22 mouse cellular contexts compared by ENCODE assay signal in the genomic region with DNA sequence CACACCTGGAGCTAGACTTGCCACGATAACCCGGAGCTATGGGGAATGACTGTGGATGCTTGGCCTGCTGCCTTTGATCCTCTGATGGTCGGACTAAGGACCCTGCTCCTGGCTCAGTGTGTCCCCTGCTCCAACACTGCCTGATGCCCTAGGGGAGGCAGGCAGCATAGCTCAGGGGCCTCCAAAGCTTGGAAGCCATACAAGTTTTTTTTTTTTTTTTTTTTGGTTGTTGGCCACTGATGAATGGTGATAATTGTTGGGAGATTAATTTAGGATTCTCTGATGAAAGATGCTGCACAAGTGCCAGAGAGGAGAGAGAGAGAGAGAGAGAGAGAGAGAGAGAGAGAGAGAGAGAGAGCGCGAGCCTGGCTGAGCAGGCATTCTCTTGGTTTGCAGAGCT.
DNase-seq lines count a peak whose midpoint lies in the region; ATAC-seq and TF ChIP-seq lines count a peak whose summit lies in the region.
"Had no signal": no experiment of that assay in that cellular context is flagged by ENCODE, and none has a peak within 500 bp of the region (broad histone marks: within the 10 kb centered on the region; RNA-seq: fewer than 3 reads in every experiment).

No protein-coding gene starts in this region.

- no peak overlapping the region for H3K9ac ChIP-seq in hindbrain, embryonic 15.5 days
- no peak overlapping the region for H3K9ac ChIP-seq in hindbrain, embryonic 14.5 days
- H3K9ac ChIP-seq in midbrain, postnatal 0 days (replicated peaks; ENCODE audit: low read length, poor library complexity, severe bottlenecking) = no peak overlapping the region
- no peak overlapping the region for H3K9ac ChIP-seq in midbrain, embryonic 14.5 days (replicated peaks; ENCODE audit: low read length)
- H3K9ac ChIP-seq: embryonic facial prominence, embryonic 15.5 days; heart, embryonic 15.5 days had no signal

- H3K27me3 ChIP-seq in hindbrain, embryonic 15.5 days = peaks cover 2% of the 10 kb centered on the region; the same call in 1 of the 2 replicates
- H3K27me3 ChIP-seq in hindbrain, embryonic 14.5 days (ENCODE audit: control insufficient read depth, insufficient read depth, low read length) = no peaks in the 10 kb centered on the region
- H3K27me3 ChIP-seq in midbrain, postnatal 0 days (ENCODE audit: insufficient read depth, low read length) = peaks cover 8% of the 10 kb centered on the region
- peaks cover 18% of the 10 kb centered on the region; the same call in 1 of the 2 replicates for H3K27me3 ChIP-seq in midbrain, embryonic 14.5 days (ENCODE audit: control insufficient read depth, insufficient read depth, low read length)

- H3K4me3 ChIP-seq in hindbrain, embryonic 15.5 days = no peak overlapping the region
- no peak overlapping the region for H3K4me3 ChIP-seq in hindbrain, embryonic 14.5 days (replicated peaks; ENCODE audit: low read length)
- no peak overlapping the region for H3K4me3 ChIP-seq in midbrain, postnatal 0 days (ENCODE audit: low read depth, low read length)
- H3K4me3 ChIP-seq in midbrain, embryonic 14.5 days (replicated peaks; ENCODE audit: low read depth, low read length) = no peak overlapping the region
- H3K4me3 ChIP-seq: embryonic facial prominence, embryonic 15.5 days; erythroblast, embryonic 14.5 days; forebrain, embryonic 10.5 days; heart, adult 2 months; heart, embryonic 15.5 days had no signal

- peak; percentile 54; the same call in 1 of the 2 replicates for ATAC-seq in hindbrain, embryonic 15.5 days (ENCODE audit: low FRiP score, low read depth)
- ATAC-seq in hindbrain, embryonic 14.5 days (ENCODE audit: low FRiP score) = no peak
- no peak; the same call in 1 of the 2 replicates for ATAC-seq in midbrain, postnatal 0 days (ENCODE audit: low FRiP score)
- ATAC-seq in midbrain, embryonic 14.5 days (ENCODE audit: low FRiP score, low TSS enrichment) = no peak
- ATAC-seq: intestine, embryonic 16.5 days had no signal

- no peaks in the 10 kb centered on the region for H3K4me1 ChIP-seq in hindbrain, embryonic 15.5 days (replicated peaks)
- H3K4me1 ChIP-seq in hindbrain, embryonic 14.5 days (replicated peaks; ENCODE audit: control insufficient read depth, insufficient read depth, low read length) = no peaks in the 10 kb centered on the region
- H3K4me1 ChIP-seq in midbrain, postnatal 0 days (ENCODE audit: insufficient read depth, low read length) = no peaks in the 10 kb centered on the region
- H3K4me1 ChIP-seq in midbrain, embryonic 14.5 days (ENCODE audit: control insufficient read depth, insufficient read depth, low read length) = no peaks in the 10 kb centered on the region

- H3K27ac ChIP-seq in hindbrain, embryonic 15.5 days (replicated peaks) = no peak overlapping the region
- H3K27ac ChIP-seq in hindbrain, embryonic 14.5 days = no peak overlapping the region
- no peak overlapping the region for H3K27ac ChIP-seq in midbrain, postnatal 0 days (ENCODE audit: low read depth, low read length)
- no peak overlapping the region for H3K27ac ChIP-seq in midbrain, embryonic 14.5 days (replicated peaks; ENCODE audit: low read depth, low read length)
- H3K27ac ChIP-seq: embryonic facial prominence, embryonic 15.5 days; forebrain, embryonic 10.5 days; heart, adult 2 months; heart, embryonic 15.5 days had no signal

- no peak for DNase-seq in hindbrain, embryonic 14.5 days (ENCODE audit: low spot score)
- DNase-seq in midbrain, postnatal 0 days (ENCODE audit: low spot score) = peak; percentile 26
- no peak for DNase-seq in midbrain, embryonic 14.5 days
- peak; percentile 52 for DNase-seq in brain, adult 2 months (ENCODE audit: low read depth, low spot score)
- DNase-seq in c-Kit-positive CD71-positive TER-119-positive erythroid progenitor cells, embryonic 14.5 days (ENCODE audit: low spot score) = no peak
- DNase-seq: adrenal gland, postnatal 10 days; cerebellum, adult 11 months; cerebellum, adult 8-10 months; cerebellum, postnatal 14 days; embryo, embryonic 11 days; gastrocnemius, postnatal 14 days; heart, adult 2 months; heart, postnatal 14 days; kidney, adult 2 months had no signal

- no peaks in the 10 kb centered on the region for H3K36me3 ChIP-seq in hindbrain, embryonic 15.5 days
- H3K36me3 ChIP-seq in hindbrain, embryonic 14.5 days (replicated peaks; ENCODE audit: control insufficient read depth, insufficient read depth) = no peaks in the 10 kb centered on the region
- no peaks in the 10 kb centered on the region for H3K36me3 ChIP-seq in midbrain, postnatal 0 days (ENCODE audit: insufficient read depth, low read length)
- no peaks in the 10 kb centered on the region for H3K36me3 ChIP-seq in midbrain, embryonic 14.5 days (ENCODE audit: control insufficient read depth, insufficient read depth, low read length)
- H3K36me3 ChIP-seq: embryonic facial prominence, embryonic 15.5 days; forebrain, embryonic 10.5 days; G1E; heart, embryonic 15.5 days had no signal

- no peaks in the 10 kb centered on the region for H3K9me3 ChIP-seq in hindbrain, embryonic 15.5 days
- H3K9me3 ChIP-seq in hindbrain, embryonic 14.5 days (ENCODE audit: control insufficient read depth, low read length) = no peaks in the 10 kb centered on the region
- no peaks in the 10 kb centered on the region for H3K9me3 ChIP-seq in midbrain, postnatal 0 days (ENCODE audit: low read length)
- no peaks in the 10 kb centered on the region for H3K9me3 ChIP-seq in midbrain, embryonic 14.5 days (ENCODE audit: control insufficient read depth, low read length)
- H3K9me3 ChIP-seq: embryonic facial prominence, embryonic 15.5 days; forebrain, embryonic 10.5 days; heart, embryonic 15.5 days had no signal

- WGBS in hindbrain, embryonic 15.5 days = 50% methylated on average over 5 of the region's 5 CpGs
- 63% methylated on average over 5 of the region's 5 CpGs for WGBS in hindbrain, embryonic 14.5 days
- 45% methylated on average over 5 of the region's 5 CpGs for WGBS in midbrain, postnatal 0 days
- 46% methylated on average over 5 of the region's 5 CpGs for WGBS in midbrain, embryonic 14.5 days

- H3K4me2 ChIP-seq in hindbrain, embryonic 15.5 days = no peak overlapping the region
- no peak overlapping the region for H3K4me2 ChIP-seq in hindbrain, embryonic 14.5 days (replicated peaks)
- no peak overlapping the region for H3K4me2 ChIP-seq in midbrain, postnatal 0 days (ENCODE audit: low read depth, low read length, poor library complexity, severe bottlenecking)
- H3K4me2 ChIP-seq in midbrain, embryonic 14.5 days (ENCODE audit: low read length) = no peak overlapping the region
- H3K4me2 ChIP-seq: embryonic facial prominence, embryonic 15.5 days; heart, embryonic 11.5 days; heart, embryonic 15.5 days had no signal

- no peak for TF ChIP-seq CTCF in midbrain, postnatal 0 days (IDR thresholded peaks at IDR 0.05)

Comparison
In these comparisons a context has a peak if more than half of its experiments do, and no peak if none do; other contexts are left out.
1. DNase-seq: peak in midbrain, postnatal 0 days (single experiment) and brain, adult 2 months (single experiment); none in hindbrain, embryonic 14.5 days (single experiment), midbrain, embryonic 14.5 days (single experiment) and c-Kit-positive CD71-positive TER-119-positive erythroid progenitor cells, embryonic 14.5 days (single experiment).